Mouse (Mus musculus) ES-E14 (cell line): ENCODE results near the gene Ccdc57.

Experiments
- CHD2 ChIP-seq: IDR thresholded peaks from 2 replicates; pipeline ENCODE4 v1.6.1; 2014; ENCODE audit warnings: mild to moderate bottlenecking, low read depth, low read length, inconsistent platforms
- ZC3H11A ChIP-seq: IDR thresholded peaks from 2 replicates; pipeline ENCODE4 v1.6.1; 2012; ENCODE audit warnings: low read depth, mild to moderate bottlenecking, inconsistent platforms, low read length, borderline replicate concordance
- ZNF384 ChIP-seq: IDR thresholded peaks from 2 replicates; pipeline ENCODE4 v1.6.1; 2012; ENCODE audit warnings: low read depth, low read length, inconsistent platforms

DNA sequence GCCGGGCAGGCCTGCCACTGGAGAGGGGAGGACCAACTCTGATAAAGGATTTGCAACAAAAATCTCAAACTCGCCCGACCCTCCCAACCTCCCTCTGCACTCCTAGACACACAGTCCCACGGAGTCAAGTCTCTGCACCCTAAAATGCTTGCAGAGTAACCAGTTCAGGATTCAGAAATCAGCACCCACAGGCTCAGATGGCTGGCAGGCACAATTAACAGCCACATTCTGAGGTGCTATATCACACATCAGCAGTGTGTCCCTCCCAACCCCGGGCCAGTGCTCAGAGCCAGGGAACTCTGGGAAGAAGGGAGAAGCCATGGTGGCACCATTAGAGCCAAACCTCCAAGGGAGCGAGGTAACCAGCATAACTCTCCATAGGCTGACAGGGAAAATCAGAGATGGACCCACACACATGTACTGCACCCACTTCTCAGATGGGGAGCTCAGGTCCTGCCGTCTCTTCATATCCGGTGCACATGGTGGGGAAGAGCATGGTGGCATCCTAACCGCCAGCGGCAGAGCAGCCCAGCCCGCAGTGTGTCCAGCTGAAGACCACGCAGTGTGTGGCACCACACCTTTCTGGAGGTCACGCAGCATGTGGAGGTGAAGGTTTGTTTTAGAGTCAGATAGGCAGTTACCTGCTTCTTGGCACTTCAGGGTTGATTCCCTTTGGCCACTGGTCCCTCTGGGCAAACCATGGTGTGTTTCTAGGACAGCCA lies 29.5 kb upstream of the Ccdc57 start:
- TF ChIP-seq ZC3H11A = no peak
- no peak for TF ChIP-seq CHD2
- TF ChIP-seq ZNF384 = no peak
